Mouse (Mus musculus): Measurements from ENCODE around the gene Vmn1r43. TPM values are rescaled to one million over a fixed set of nuclear protein-coding genes. Genes with fewer than 3 reads are reported as not detected.
"Not testable (repeated sequence)": the region's sequence is repeated elsewhere in the genome, so short reads cannot be mapped to it uniquely, and the experiment has no call there.

Gene Vmn1r43
- not detected in 2 replicates for polyA plus RNA-seq (2014; fragmentation: Nextera tagmentation; extraction: Ambion mirVana)

- not testable (repeated sequence) for H3K9ac ChIP-seq (ENCODE audit: low read depth, low read length); H3K4me3 ChIP-seq (ENCODE audit: low read depth, low read length); H3K27ac ChIP-seq (ENCODE audit: low read depth, low read length); H3K27me3 ChIP-seq (replicated peaks; ENCODE audit: control insufficient read depth, insufficient read depth, low read length); ATAC-seq (replicated peaks; ENCODE audit: low FRiP score); H3K9me3 ChIP-seq (ENCODE audit: control insufficient read depth, low read length); DNase-seq (ENCODE audit: low spot score); H3K36me3 ChIP-seq (ENCODE audit: control insufficient read depth, insufficient read depth, low read length); H3K4me2 ChIP-seq; H3K4me1 ChIP-seq (replicated peaks; ENCODE audit: control insufficient read depth, insufficient read depth, low read length)
- WGBS: 70% methylated on average over 3 of the region's 3 CpGs
Observed at GRCm38 (mm10) chr6:89876313-89876712, at the start of gene Vmn1r43, which contains the start of gene Vmn1r42. Vmn1r43 (minus strand) TSS chr6:89876413. Vmn1r42 (minus strand) TSS chr6:89876413.

GRCm38 (mm10) chr6:89883812-89884211, 7.6 kb upstream of the Vmn1r43 start:
- H3K36me3 ChIP-seq (ENCODE audit: control insufficient read depth, insufficient read depth, low read length): no peaks in the 10 kb centered on the region
- no peak overlapping the region for H3K27ac ChIP-seq (ENCODE audit: low read depth, low read length)
- H3K4me1 ChIP-seq (replicated peaks; ENCODE audit: control insufficient read depth, insufficient read depth, low read length): no peaks in the 10 kb centered on the region
- H3K4me2 ChIP-seq: no peak overlapping the region
- WGBS: 43% methylated on average over 2 of the region's 2 CpGs
- no peaks in the 10 kb centered on the region for H3K27me3 ChIP-seq (replicated peaks; ENCODE audit: control insufficient read depth, insufficient read depth, low read length)
- no peak overlapping the region for H3K9ac ChIP-seq (ENCODE audit: low read depth, low read length)
- H3K9me3 ChIP-seq (ENCODE audit: control insufficient read depth, low read length): no peaks in the 10 kb centered on the region
- no peak for DNase-seq (ENCODE audit: low spot score)
- no peak overlapping the region for H3K4me3 ChIP-seq (ENCODE audit: low read depth, low read length)
- ATAC-seq (replicated peaks; ENCODE audit: low FRiP score): no peak

DNA sequence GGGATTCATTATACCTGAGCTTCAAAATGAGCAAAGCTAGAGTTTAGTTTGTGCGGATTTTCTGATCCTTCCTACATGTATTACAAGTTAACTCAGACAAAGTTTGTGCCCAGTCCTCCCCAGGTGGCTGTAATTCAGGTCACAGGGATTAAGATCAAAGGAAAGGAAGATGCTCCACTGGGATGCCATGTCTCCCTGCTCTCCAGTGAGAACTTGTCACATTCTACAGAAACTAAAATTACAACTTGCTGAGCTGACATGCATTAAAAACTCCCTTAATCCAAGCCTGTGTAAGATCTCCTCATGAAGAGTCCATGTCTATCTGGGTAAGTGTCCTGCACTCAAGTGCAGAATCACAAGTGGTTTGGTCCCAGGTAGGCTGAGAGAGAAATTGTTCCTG, 7.1 kb upstream of the Vmn1r43 start, which contains the start of gene Vmn1r44:
TSS of gene Vmn1r44 (plus strand) at position 301 of the 400 bp plus-strand sequence.
- 90% methylated on average over 1 of the region's 1 CpGs for WGBS
- Histone ChIP-seq H3K4me2 (no peak within 1 kb of the TSS), H3K9ac (ENCODE audit: low read depth, low read length) (no peak within 1 kb of the TSS), H3K9me3 (ENCODE audit: control insufficient read depth, low read length) (no peaks in the 10 kb centered on the region), H3K4me3 (ENCODE audit: low read depth, low read length) (no peak within 1 kb of the TSS), H3K4me1 (replicated peaks; ENCODE audit: control insufficient read depth, insufficient read depth, low read length) (no peaks in the 10 kb centered on the region), H3K27ac (ENCODE audit: low read depth, low read length) (no peak within 1 kb of the TSS), H3K27me3 (replicated peaks; ENCODE audit: control insufficient read depth, insufficient read depth, low read length) (no peaks in the 10 kb centered on the region), H3K36me3 (ENCODE audit: control insufficient read depth, insufficient read depth, low read length) (no peaks in the 10 kb centered on the region)
- DNase-seq (ENCODE audit: low spot score) (no peak), ATAC-seq (replicated peaks; ENCODE audit: low FRiP score) (no peak)

DNA sequence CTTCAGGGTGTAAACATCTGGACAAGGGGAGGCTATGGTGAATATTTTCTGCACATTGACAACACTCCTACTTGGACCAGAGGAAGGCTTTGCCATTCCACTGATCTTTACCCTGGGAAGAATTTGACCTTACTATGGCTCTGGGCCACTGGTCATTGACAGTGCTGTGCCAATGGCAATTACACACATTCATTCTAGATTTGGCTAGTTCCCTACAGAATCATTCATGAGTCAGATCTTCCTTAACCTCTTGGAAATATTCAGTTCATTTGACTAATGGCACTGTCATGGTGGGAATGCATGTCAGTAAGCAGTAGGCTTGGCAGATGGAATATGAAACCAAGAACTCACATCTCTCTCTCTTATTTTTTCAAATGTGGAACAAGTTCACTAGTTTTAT, 4.7 kb upstream of the Vmn1r43 start:
- no peaks in the 10 kb centered on the region for H3K36me3 ChIP-seq (ENCODE audit: control insufficient read depth, insufficient read depth, low read length)
- no peaks in the 10 kb centered on the region for H3K9me3 ChIP-seq (ENCODE audit: control insufficient read depth, low read length)
- DNase-seq (ENCODE audit: low spot score) (no peak), ATAC-seq (replicated peaks; ENCODE audit: low FRiP score) (no peak)
- no peak overlapping the region for H3K4me2 ChIP-seq
- no peaks in the 10 kb centered on the region for H3K27me3 ChIP-seq (replicated peaks; ENCODE audit: control insufficient read depth, insufficient read depth, low read length)
- no peak overlapping the region for H3K4me3 ChIP-seq (ENCODE audit: low read depth, low read length)
- no peaks in the 10 kb centered on the region for H3K4me1 ChIP-seq (replicated peaks; ENCODE audit: control insufficient read depth, insufficient read depth, low read length)
- H3K9ac ChIP-seq (ENCODE audit: low read depth, low read length): no peak overlapping the region
- no peak overlapping the region for H3K27ac ChIP-seq (ENCODE audit: low read depth, low read length)

DNA sequence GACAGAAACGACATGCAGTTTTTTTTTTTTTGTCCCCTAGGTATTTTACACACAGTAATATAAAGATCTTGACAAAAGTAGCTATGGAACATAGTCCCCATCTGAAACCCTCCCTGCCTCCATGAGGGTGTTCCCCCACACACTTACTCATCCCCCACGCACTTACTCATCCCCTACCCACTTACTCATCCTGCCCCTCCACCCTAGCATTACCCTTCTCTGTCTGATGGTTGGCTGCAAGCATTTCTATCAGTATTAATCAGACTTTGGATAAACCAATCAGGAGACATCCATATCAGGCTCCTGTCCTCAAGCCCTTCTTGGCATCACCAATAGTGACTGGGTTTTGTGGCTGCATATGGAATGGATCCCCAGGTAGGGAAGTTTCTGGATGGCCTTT, 750 bp upstream of the Vmn1r43 start:
- Histone ChIP-seq H3K4me3 (ENCODE audit: low read depth, low read length) (no peak overlapping the region), H3K36me3 (ENCODE audit: control insufficient read depth, insufficient read depth, low read length) (no peaks in the 10 kb centered on the region), H3K9ac (ENCODE audit: low read depth, low read length) (no peak overlapping the region), H3K27me3 (replicated peaks; ENCODE audit: control insufficient read depth, insufficient read depth, low read length) (no peaks in the 10 kb centered on the region), H3K9me3 (ENCODE audit: control insufficient read depth, low read length) (no peaks in the 10 kb centered on the region), H3K27ac (ENCODE audit: low read depth, low read length) (no peak overlapping the region), H3K4me1 (replicated peaks; ENCODE audit: control insufficient read depth, insufficient read depth, low read length) (no peaks in the 10 kb centered on the region), H3K4me2 (no peak overlapping the region)
- no peak for ATAC-seq (replicated peaks; ENCODE audit: low FRiP score)
- DNase-seq (ENCODE audit: low spot score): no peak
- 72% methylated on average over 2 of the region's 2 CpGs for WGBS

DNA sequence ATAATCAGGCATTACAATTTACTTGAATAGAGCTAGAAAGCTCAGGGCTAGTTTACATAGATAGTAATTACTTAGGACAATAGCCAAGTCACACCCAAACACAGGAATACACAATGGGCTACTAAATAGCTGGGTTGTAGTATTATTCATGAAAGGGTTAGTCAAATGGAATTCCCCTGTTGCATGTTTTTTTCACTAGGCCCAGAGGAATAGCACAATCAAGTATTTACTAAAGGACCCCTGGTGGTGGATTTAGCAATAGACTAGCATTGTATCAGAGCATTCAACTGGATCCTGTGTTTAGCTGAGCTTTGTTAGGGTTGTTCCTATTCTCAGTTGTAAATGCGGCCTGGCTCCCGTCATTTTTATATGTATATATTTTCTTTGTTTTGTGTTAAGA, 8.2 kb downstream of the Vmn1r43 start:
- Histone ChIP-seq H3K27me3 (replicated peaks; ENCODE audit: control insufficient read depth, insufficient read depth, low read length) (no peaks in the 10 kb centered on the region), H3K27ac (ENCODE audit: low read depth, low read length) (no peak overlapping the region), H3K9me3 (ENCODE audit: control insufficient read depth, low read length) (peaks cover 6% of the 10 kb centered on the region; the same call in 1 of the 2 replicates), H3K9ac (ENCODE audit: low read depth, low read length) (no peak overlapping the region), H3K4me1 (replicated peaks; ENCODE audit: control insufficient read depth, insufficient read depth, low read length) (no peaks in the 10 kb centered on the region), H3K36me3 (ENCODE audit: control insufficient read depth, insufficient read depth, low read length) (no peaks in the 10 kb centered on the region), H3K4me2 (no peak overlapping the region), H3K4me3 (ENCODE audit: low read depth, low read length) (no peak overlapping the region)
- no peak for DNase-seq (ENCODE audit: low spot score)
- WGBS: 85% methylated on average over 2 of the region's 2 CpGs
- no peak for ATAC-seq (replicated peaks; ENCODE audit: low FRiP score)

- no peak overlapping the region for H3K4me3 ChIP-seq (ENCODE audit: low read depth, low read length)
- no peak for ATAC-seq (replicated peaks; ENCODE audit: low FRiP score)
Observed at GRCm38 (mm10) chr6:89867276-89867675, 8.9 kb downstream of the Vmn1r43 start.

GRCm38 (mm10) chr6:89863792-89864191, 12.4 kb downstream of the Vmn1r43 start:
- H3K9ac ChIP-seq (ENCODE audit: low read depth, low read length): no peak overlapping the region
- H3K4me3 ChIP-seq (ENCODE audit: low read depth, low read length): no peak overlapping the region
- H3K4me1 ChIP-seq (replicated peaks; ENCODE audit: control insufficient read depth, insufficient read depth, low read length): no peaks in the 10 kb centered on the region
- 63% methylated on average over 4 of the region's 4 CpGs for WGBS
- DNase-seq (ENCODE audit: low spot score) (no peak), ATAC-seq (replicated peaks; ENCODE audit: low FRiP score) (no peak)
- no peak overlapping the region for H3K27ac ChIP-seq (ENCODE audit: low read depth, low read length)
- H3K4me2 ChIP-seq: no peak overlapping the region
- no peaks in the 10 kb centered on the region for H3K36me3 ChIP-seq (ENCODE audit: control insufficient read depth, insufficient read depth, low read length)
- peaks cover 14% of the 10 kb centered on the region; the same call in 1 of the 2 replicates for H3K9me3 ChIP-seq (ENCODE audit: control insufficient read depth, low read length)
- H3K27me3 ChIP-seq (replicated peaks; ENCODE audit: control insufficient read depth, insufficient read depth, low read length): no peaks in the 10 kb centered on the region

More at GRCm38 (mm10) chr6:89867276-89867675, 8.9 kb downstream of the Vmn1r43 start:
- WGBS: 77% methylated on average over 2 of the region's 2 CpGs
- H3K4me2 ChIP-seq: no peak overlapping the region
- no peak for DNase-seq (ENCODE audit: low spot score)
- no peaks in the 10 kb centered on the region for H3K4me1 ChIP-seq (replicated peaks; ENCODE audit: control insufficient read depth, insufficient read depth, low read length)
- no peak overlapping the region for H3K27ac ChIP-seq (ENCODE audit: low read depth, low read length)
- no peaks in the 10 kb centered on the region for H3K27me3 ChIP-seq (replicated peaks; ENCODE audit: control insufficient read depth, insufficient read depth, low read length)
- H3K36me3 ChIP-seq (ENCODE audit: control insufficient read depth, insufficient read depth, low read length): no peaks in the 10 kb centered on the region
- no peak overlapping the region for H3K9ac ChIP-seq (ENCODE audit: low read depth, low read length)
- H3K9me3 ChIP-seq (ENCODE audit: control insufficient read depth, low read length): peaks cover 6% of the 10 kb centered on the region; the same call in 1 of the 2 replicates

GRCm38 (mm10) chr6:89859839-89860238, 16.4 kb downstream of the Vmn1r43 start:
- no peak for ATAC-seq (replicated peaks; ENCODE audit: low FRiP score)
- Histone ChIP-seq H3K4me1 (replicated peaks; ENCODE audit: control insufficient read depth, insufficient read depth, low read length) (no peaks in the 10 kb centered on the region), H3K4me2 (no peak overlapping the region), H3K9ac (ENCODE audit: low read depth, low read length) (no peak overlapping the region), H3K27ac (ENCODE audit: low read depth, low read length) (no peak overlapping the region), H3K27me3 (replicated peaks; ENCODE audit: control insufficient read depth, insufficient read depth, low read length) (no peaks in the 10 kb centered on the region), H3K36me3 (ENCODE audit: control insufficient read depth, insufficient read depth, low read length) (no peaks in the 10 kb centered on the region), H3K9me3 (ENCODE audit: control insufficient read depth, low read length) (peaks cover 10% of the 10 kb centered on the region), H3K4me3 (ENCODE audit: low read depth, low read length) (no peak overlapping the region)
- 76% methylated on average over 2 of the region's 2 CpGs for WGBS
- DNase-seq (ENCODE audit: low spot score): no peak
